Mouse (Mus musculus): ENCODE results near the gene Ifi35. TPM values are rescaled to one million over a fixed set of nuclear protein-coding genes. Genes with fewer than 3 reads are reported as not detected.
"Not testable (repeated sequence)": the region's sequence is repeated elsewhere in the genome, so short reads cannot be mapped to it uniquely, and the experiment has no call there.

Gene Ifi35
- total and polyA plus RNA-seq, 2 experiments from 2014 or later: 3.9 to 5.3 TPM

- peaks cover 11% of the 10 kb centered on the region for H3K4me1 ChIP-seq (ENCODE audit: insufficient read depth, low read length)
- no peak overlapping the region for H3K9ac ChIP-seq (replicated peaks; ENCODE audit: low read length)
- WGBS: 37% methylated on average over 5 of the region's 5 CpGs
- ATAC-seq: no peak
- H3K36me3 ChIP-seq (ENCODE audit: insufficient read depth, low read length): no peaks in the 10 kb centered on the region
- DNase-seq (ENCODE audit: low spot score): no peak
- no peak overlapping the region for H3K27ac ChIP-seq
- H3K4me2 ChIP-seq (ENCODE audit: low read depth, low read length): no peak overlapping the region
- TF ChIP-seq CTCF (IDR thresholded peaks at IDR 0.05; ENCODE audit: low read depth): no peak
- no peaks in the 10 kb centered on the region for H3K27me3 ChIP-seq (ENCODE audit: insufficient read depth, low read length)
- no peaks in the 10 kb centered on the region for H3K9me3 ChIP-seq (ENCODE audit: low read length)
- no peak overlapping the region for H3K4me3 ChIP-seq (ENCODE audit: low read length)
These were observed 26.1 kb downstream of the Ifi35 start for GRCm38 (mm10) chr11:101474298-101474697.

- not testable (repeated sequence) for H3K27ac ChIP-seq; H3K9ac ChIP-seq (replicated peaks; ENCODE audit: low read length); H3K4me3 ChIP-seq (ENCODE audit: low read length); DNase-seq (ENCODE audit: low spot score); ATAC-seq; H3K9me3 ChIP-seq (ENCODE audit: low read length); H3K27me3 ChIP-seq (ENCODE audit: insufficient read depth, low read length); H3K4me2 ChIP-seq (ENCODE audit: low read depth, low read length); H3K36me3 ChIP-seq (ENCODE audit: insufficient read depth, low read length)
- WGBS: 82% methylated on average over 4 of the region's 4 CpGs
- H3K4me1 ChIP-seq (ENCODE audit: insufficient read depth, low read length): peaks cover 12% of the 10 kb centered on the region
These were observed 28.2 kb downstream of the Ifi35 start for GRCm38 (mm10) chr11:101476361-101476760.

- H3K4me3 ChIP-seq (ENCODE audit: low read length): no peak overlapping the region
- no peaks in the 10 kb centered on the region for H3K9me3 ChIP-seq (ENCODE audit: low read length)
- TF ChIP-seq CTCF (IDR thresholded peaks at IDR 0.05; ENCODE audit: low read depth): no peak
- no peaks in the 10 kb centered on the region for H3K36me3 ChIP-seq (ENCODE audit: insufficient read depth, low read length)
- H3K27ac ChIP-seq: peak overlapping the region; percentile 86
- peaks cover 12% of the 10 kb centered on the region for H3K4me1 ChIP-seq (ENCODE audit: insufficient read depth, low read length)
- no peaks in the 10 kb centered on the region for H3K27me3 ChIP-seq (ENCODE audit: insufficient read depth, low read length)
- H3K9ac ChIP-seq (replicated peaks; ENCODE audit: low read length): no peak overlapping the region
- 8% methylated on average over 4 of the region's 4 CpGs for WGBS
- ATAC-seq (peak; percentile 88), DNase-seq (ENCODE audit: low spot score) (peak; percentile 87)
- peak overlapping the region; percentile 18; the same call in 1 of the 2 replicates for H3K4me2 ChIP-seq (ENCODE audit: low read depth, low read length)
These were observed 29.0 kb downstream of the Ifi35 start for GRCm38 (mm10) chr11:101477194-101477551.

GRCm38 (mm10) chr11:101477552-101478211 is 29.5 kb downstream of the Ifi35 start:
- Histone ChIP-seq H3K9ac (replicated peaks; ENCODE audit: low read length) (no peak overlapping the region), H3K4me2 (ENCODE audit: low read depth, low read length) (peak overlapping the region; percentile 18; the same call in 1 of the 2 replicates)

GRCm38 (mm10) chr11:101479171-101479635 is 31.0 kb downstream of the Ifi35 start:
- 6% methylated on average over 18 of the region's 18 CpGs for WGBS
- Histone ChIP-seq H3K4me3 (ENCODE audit: low read length) (peak overlapping the region; percentile 7; the same call in 1 of the 2 replicates), H3K36me3 (ENCODE audit: insufficient read depth, low read length) (no peaks in the 10 kb centered on the region), H3K27ac (peak overlapping the region; percentile 86), H3K9ac (replicated peaks; ENCODE audit: low read length) (peak overlapping the region; percentile 30; the same call in 1 of the 2 replicates), H3K4me2 (ENCODE audit: low read depth, low read length) (peak overlapping the region; percentile 46), H3K9me3 (ENCODE audit: low read length) (no peaks in the 10 kb centered on the region), H3K4me1 (ENCODE audit: insufficient read depth, low read length) (peaks cover 12% of the 10 kb centered on the region), H3K27me3 (ENCODE audit: insufficient read depth, low read length) (no peaks in the 10 kb centered on the region)
- DNase-seq (ENCODE audit: low spot score) (peak; percentile 66), ATAC-seq (peak; percentile 38)
- TF ChIP-seq CTCF (IDR thresholded peaks at IDR 0.05; ENCODE audit: low read depth): no peak

More at GRCm38 (mm10) chr11:101477552-101478211, 29.5 kb downstream of the Ifi35 start:
- ATAC-seq (peak; percentile 82), DNase-seq (ENCODE audit: low spot score) (peak; percentile 84)
- Histone ChIP-seq H3K27me3 (ENCODE audit: insufficient read depth, low read length) (no peaks in the 10 kb centered on the region), H3K36me3 (ENCODE audit: insufficient read depth, low read length) (no peaks in the 10 kb centered on the region), H3K4me1 (ENCODE audit: insufficient read depth, low read length) (peaks cover 12% of the 10 kb centered on the region), H3K27ac (peak overlapping the region; percentile 86), H3K9me3 (ENCODE audit: low read length) (no peaks in the 10 kb centered on the region), H3K4me3 (ENCODE audit: low read length) (no peak overlapping the region)
- WGBS: 13% methylated on average over 10 of the region's 10 CpGs
- peak; percentile 1; the same call in 1 of the 2 replicates for TF ChIP-seq CTCF (IDR thresholded peaks at IDR 0.05; ENCODE audit: low read depth)

GRCm38 (mm10) chr11:101480912-101481311 is 32.7 kb downstream of the Ifi35 start:
- H3K4me3 ChIP-seq (ENCODE audit: low read length): no peak overlapping the region
- H3K27ac ChIP-seq: no peak overlapping the region
- no peak overlapping the region for H3K9ac ChIP-seq (replicated peaks; ENCODE audit: low read length)
- no peak for DNase-seq (ENCODE audit: low spot score)
- H3K4me1 ChIP-seq (ENCODE audit: insufficient read depth, low read length): peaks cover 12% of the 10 kb centered on the region
- H3K9me3 ChIP-seq (ENCODE audit: low read length): no peaks in the 10 kb centered on the region
- no peak for TF ChIP-seq CTCF (IDR thresholded peaks at IDR 0.05; ENCODE audit: low read depth)
- no peak overlapping the region for H3K4me2 ChIP-seq (ENCODE audit: low read depth, low read length)
- no peak for ATAC-seq
- no peaks in the 10 kb centered on the region for H3K27me3 ChIP-seq (ENCODE audit: insufficient read depth, low read length)
- WGBS: 62% methylated on average over 6 of the region's 6 CpGs
- no peaks in the 10 kb centered on the region for H3K36me3 ChIP-seq (ENCODE audit: insufficient read depth, low read length)

GRCm38 (mm10) chr11:101483804-101484203 is 35.6 kb downstream of the Ifi35 start:
- no peak for ATAC-seq
- TF ChIP-seq CTCF (IDR thresholded peaks at IDR 0.05; ENCODE audit: low read depth): no peak
- DNase-seq (ENCODE audit: low spot score): no peak
- Histone ChIP-seq H3K36me3 (ENCODE audit: insufficient read depth, low read length) (no peaks in the 10 kb centered on the region), H3K27ac (no peak overlapping the region), H3K9ac (replicated peaks; ENCODE audit: low read length) (no peak overlapping the region), H3K4me1 (ENCODE audit: insufficient read depth, low read length) (peaks cover 6% of the 10 kb centered on the region; the same call in 1 of the 2 replicates), H3K9me3 (ENCODE audit: low read length) (no peaks in the 10 kb centered on the region), H3K4me3 (ENCODE audit: low read length) (no peak overlapping the region), H3K4me2 (ENCODE audit: low read depth, low read length) (no peak overlapping the region), H3K27me3 (ENCODE audit: insufficient read depth, low read length) (no peaks in the 10 kb centered on the region)
- WGBS: 18% methylated on average over 3 of the region's 3 CpGs

Data from hindbrain, postnatal 0 days (tissue).